Mouse (Mus musculus) 3134 (cell line): ENCODE data around the gene Wnt7a.

Experiments used
- DNase-seq: peaks from one replicate; pipeline ENCODE4 v3.0.0-alpha.2; 2011; ENCODE audit warnings: low spot score; ENCODE audit not compliant: insufficient read length; ENCODE audit errors: extremely low read depth

Gene Wnt7a

DNA sequence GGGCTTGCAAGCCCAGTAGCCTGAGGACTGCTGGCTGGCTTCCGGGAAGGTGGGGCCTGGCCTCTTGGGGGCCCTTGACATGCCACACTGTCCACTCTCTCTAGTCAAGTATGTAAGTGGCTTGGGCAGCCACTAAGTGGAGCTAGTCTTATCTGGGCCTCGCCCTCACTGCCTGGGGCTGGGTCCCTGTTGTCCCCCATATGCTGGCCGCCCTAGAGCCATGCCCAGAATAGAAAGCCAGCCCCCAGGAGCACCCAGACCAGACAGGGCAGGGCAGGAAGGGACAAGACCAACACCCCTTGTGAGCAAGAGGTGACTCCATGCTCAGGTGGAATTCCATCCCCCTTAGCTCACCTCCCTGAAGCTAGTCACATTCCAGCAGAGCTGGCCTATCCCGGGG is 22.0 kb downstream of the Wnt7a start:
- no peak for DNase-seq

DNA sequence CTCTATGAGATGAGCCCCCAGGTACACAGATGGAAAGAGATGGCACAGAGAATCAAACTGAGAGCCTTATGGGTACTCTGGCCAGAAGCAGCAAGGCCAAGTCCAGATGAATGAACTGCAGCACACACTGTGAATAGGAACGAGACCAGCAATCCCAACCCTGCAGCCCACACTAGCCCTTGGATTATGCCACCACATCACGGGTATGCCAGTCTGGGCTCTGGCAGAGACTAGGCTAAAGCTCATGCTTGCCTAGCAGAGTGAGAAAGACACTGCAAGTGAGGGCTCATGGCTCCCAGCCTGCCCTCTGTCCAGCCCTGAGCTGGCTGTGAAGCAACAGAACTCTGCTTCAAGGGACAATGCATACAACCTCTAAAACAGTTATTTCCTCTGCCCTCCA is 26.7 kb downstream of the Wnt7a start:
- DNase-seq = no peak

GRCm38 (mm10) chr6:91383871-91384270 is 27.3 kb downstream of the Wnt7a start:
- DNase-seq = no peak

DNA sequence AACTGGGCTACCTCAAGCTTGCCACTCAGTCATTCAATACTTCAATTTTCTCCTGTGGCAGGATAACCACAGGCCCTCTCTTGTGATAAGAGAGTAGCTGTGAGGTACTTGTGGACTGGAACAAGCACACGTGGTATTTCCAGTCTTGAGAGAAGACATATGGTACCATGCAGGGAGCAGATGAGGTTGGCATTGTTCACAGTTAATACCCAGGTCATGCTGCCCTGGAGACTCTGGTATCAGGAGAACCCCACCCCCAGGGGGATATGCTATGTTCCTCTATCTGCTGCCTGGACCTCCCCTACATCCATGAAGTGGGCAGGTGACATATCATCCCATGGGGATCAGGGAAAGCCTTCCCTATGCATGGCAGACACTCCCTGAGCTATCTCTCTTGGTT is 27.9 kb downstream of the Wnt7a start:
- DNase-seq = no peak

- DNase-seq = no peak
These were observed 31.3 kb downstream of the Wnt7a start for GRCm38 (mm10) chr6:91379871-91380270.

DNA sequence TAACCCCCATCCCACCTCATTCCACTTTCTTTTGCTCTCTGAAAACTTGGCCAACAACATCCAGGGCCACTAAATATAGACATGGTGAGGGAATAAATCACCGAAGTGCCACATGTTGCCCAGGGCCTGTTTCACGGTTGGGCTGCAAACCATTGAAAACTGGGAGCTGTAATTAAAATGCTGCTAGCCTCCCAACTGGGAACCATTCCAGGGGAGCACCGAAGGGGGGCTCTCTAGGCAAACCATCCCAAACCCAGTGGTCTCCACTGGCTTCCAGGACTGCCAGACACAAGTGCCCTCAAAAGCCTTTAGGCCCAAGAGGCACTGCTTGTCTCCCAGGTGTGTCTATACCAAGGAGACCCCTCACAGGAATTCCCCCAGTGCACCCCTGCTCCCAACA is 31.9 kb downstream of the Wnt7a start:
- DNase-seq = no peak

- peak; percentile 29 for DNase-seq
These were observed 38.2 kb downstream of the Wnt7a start for GRCm38 (mm10) chr6:91372977-91373376.

DNA sequence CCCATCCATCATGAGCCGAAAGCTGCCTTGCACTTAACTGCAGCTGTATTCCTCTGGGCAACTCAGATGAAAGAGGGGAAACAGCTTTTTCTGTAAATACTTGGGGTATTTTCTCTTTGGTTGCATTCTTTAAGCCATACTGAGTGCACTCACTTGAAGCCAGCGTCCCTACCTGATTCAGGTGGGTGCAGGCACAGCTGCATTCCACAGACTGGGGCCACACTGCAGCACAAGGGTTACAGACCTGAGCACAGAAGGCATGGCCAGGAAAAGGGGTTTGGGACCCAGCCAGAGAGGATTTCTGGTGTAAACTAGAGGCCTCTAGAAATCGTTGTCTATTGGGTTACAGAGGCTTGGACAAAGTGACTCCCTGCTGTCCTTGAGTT is 38.6 kb downstream of the Wnt7a start:
- no peak for DNase-seq

GRCm38 (mm10) chr6:91371912-91372585 is 39.1 kb downstream of the Wnt7a start:
- DNase-seq = peak; percentile 30

- DNase-seq = no peak
These were observed 44.4 kb downstream of the Wnt7a start for GRCm38 (mm10) chr6:91366781-91367180.

DNA sequence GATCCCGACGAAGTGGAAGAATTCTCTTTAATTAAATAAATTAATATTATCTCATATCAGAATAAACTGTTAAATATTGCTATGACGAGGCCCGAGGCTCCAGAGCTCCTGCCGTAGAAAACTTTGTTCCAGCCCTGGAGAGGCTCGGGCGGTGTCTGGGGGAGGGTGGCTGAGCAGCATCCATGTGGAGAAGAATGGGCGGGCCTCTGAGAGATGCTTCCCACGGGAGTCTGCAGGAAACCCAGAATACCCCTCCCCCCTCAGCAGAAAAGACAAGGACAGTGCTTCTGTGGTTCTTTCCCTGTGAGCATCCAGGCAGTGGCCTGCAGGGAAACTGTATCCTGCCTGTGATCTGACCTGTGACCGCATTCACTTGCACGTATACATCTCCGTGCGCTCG is 45.7 kb downstream of the Wnt7a start:
- no peak for DNase-seq

GRCm38 (mm10) chr6:91362756-91363155 is 48.4 kb downstream of the Wnt7a start:
- no peak for DNase-seq

DNA sequence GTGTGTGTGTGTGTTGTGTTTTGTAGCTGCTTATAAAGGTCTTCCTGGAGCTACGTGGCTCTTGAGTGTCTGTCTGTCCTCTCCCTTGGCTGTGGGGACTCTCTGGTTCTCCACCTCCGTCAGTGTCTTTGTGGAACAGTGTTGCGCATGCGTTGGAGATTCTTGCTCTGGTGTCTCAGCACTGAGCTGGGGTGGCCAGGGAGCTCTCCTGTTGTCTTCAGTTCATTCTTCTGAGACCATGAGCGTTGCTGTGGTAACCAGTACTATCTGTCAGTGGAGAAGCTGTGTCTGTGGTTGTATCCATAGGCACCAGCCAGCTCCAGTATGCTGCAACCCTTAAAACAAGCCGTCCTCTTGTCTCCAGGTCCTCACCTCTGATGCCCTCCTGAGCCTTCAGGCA is 50.2 kb downstream of the Wnt7a start:
- DNase-seq = no peak

- no peak for DNase-seq
These were observed 50.8 kb downstream of the Wnt7a start for GRCm38 (mm10) chr6:91360371-91360690.

GRCm38 (mm10) chr6:91359672-91360370 is 51.3 kb downstream of the Wnt7a start:
- DNase-seq = no peak

- DNase-seq = no peak
These were observed 52.1 kb downstream of the Wnt7a start for GRCm38 (mm10) chr6:91358866-91359656.

DNA sequence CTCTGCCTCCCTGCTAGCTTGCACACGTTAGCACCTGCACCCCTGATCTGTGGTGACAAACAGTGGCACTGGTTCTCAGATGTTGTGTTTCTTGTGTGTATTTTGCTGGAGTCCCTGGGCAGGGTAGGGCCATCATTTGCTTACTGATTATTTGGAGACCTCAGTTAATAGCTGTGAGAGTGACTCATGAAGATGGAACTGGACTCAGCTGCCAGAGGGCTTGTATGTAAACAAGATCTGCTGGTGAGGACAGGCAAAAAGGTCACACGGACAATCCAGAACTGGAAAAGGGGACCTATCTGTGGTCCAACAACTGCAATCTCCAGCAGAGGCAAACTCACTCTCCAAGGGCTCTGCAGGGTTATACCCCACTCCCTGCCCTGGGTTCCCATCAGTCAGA is 52.8 kb downstream of the Wnt7a start:
- no peak for DNase-seq

DNA sequence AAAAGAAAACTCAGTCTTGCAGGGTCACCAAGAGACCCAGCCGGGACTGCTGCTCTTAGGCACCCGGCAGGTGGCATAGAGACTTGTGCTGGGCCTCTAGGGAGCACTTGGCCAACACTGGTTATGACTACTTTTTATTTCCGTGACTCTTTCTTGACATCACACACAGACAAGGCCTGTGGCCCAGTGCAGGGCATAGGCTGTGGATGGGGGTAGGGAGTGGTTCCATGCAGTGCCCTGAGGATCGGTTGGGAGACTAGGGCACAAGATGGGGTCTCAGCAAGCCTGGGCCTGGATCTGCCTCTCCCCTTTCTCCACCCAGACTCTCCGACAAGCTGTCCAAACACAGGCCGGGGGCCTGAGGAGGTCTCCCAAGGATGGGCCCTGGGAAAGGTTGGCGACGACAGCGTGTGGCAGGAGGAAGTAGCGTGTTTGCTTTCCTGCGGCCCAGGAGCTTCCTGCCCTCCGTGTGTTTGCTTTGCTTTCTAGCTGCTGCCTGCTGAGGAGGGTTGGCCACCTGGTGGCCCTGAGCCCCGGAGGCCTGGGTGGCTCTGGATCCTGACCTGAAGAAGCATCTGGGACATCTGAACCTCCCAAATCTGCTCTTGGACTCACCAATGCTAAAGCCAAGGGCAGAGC is 53.8 kb downstream of the Wnt7a start:
- DNase-seq = no peak

GRCm38 (mm10) chr6:91349620-91350019 is 61.5 kb downstream of the Wnt7a start:
- no peak for DNase-seq

- no peak for DNase-seq
These were observed 63.4 kb downstream of the Wnt7a start for GRCm38 (mm10) chr6:91347721-91348120.

- no peak for DNase-seq
These were observed 64.3 kb downstream of the Wnt7a start for GRCm38 (mm10) chr6:91346906-91347156.
